Mouse (Mus musculus) kidney, postnatal 36 days (tissue): Measurements from ENCODE around the gene Sbf1.

Experiments
- DNase-seq, 2 experiments: peaks; one replicate each; pipeline ENCODE4 v3.0.0; 2021 to 2022; ENCODE audit warnings: mixed read lengths in 2 of 2

Sbf1 gene

DNA sequence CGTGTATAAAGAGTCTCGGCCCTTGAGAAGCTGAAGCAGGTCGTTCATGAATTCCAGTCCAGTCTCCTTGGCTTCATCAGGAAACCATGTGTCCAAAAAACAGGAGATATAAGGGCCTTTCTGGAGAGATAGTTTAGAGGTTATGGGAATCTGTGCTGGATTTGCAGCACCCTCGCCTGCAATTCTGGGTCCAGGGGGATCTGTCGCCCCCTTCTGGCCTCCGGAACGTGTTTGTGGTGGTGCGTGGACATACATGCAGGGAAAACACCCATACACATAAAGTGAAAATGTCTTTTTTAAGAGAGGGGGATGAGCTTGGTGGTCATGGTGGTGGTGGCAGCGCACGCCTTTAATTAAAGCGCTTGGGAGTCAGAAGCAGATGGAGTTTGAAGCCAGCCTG is 1.0 kb upstream of the Sbf1 start:
- DNase-seq, result peak in 1 of 2 experiments; percentile 60

DNA sequence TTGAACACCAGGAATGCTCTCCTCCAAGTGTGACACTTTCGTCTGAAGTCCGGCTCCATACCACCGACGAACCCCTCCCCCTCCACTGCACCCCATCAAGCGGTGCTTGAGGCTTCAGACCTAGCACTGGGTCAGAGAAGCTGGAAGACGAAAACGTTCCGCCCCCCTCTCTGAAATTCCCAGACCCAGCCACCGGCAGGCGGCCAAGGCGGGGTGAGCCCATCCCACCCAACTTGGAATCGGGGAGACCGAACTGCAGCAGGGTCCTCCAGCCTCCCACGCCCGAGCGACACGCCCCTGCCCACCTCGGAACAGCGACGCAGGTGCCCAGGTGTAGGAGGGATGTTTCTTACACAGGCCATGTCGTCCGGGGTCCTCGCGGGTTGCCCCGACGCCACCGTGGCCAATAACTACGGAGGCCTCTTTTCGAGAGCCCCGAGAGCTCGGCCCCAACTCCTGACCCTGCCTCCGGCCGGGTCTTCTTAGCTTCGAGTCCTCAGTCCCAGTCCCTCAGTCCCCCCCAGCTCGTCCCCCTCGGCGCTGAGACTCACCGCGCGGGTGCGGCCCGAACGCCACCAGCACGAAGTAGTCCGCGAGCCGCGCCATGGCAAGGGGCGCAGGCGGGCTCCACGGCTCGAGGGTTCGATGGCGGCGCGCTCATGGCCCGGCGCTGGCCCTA is 461 bp downstream of the Sbf1 start:
- peak in 1 of 2 experiments; percentile 51 for DNase-seq

DNA sequence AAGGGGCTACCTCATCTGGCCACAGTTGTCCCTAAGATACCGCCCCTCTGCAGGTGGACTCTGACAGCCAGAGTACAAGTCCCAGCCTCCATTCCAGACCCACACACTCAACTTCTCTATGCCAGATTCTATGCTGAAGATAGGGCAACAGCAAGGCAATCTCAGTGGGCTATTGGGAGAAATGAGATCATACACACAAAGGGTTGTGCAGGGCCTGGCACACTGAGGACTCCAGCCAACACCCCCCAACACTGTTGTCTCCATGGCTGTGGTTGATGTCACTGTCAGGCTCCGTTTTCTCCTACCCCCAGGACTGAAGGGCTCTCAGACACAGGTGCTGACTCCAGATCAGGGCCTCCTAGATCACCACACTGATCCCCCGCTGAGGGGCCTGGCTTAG is 1.0 kb downstream of the Sbf1 start:
- DNase-seq, result no peak

- no peak for DNase-seq
These were observed 1.8 kb downstream of the Sbf1 start for GRCm38 (mm10) chr15:89313359-89313758.

DNA sequence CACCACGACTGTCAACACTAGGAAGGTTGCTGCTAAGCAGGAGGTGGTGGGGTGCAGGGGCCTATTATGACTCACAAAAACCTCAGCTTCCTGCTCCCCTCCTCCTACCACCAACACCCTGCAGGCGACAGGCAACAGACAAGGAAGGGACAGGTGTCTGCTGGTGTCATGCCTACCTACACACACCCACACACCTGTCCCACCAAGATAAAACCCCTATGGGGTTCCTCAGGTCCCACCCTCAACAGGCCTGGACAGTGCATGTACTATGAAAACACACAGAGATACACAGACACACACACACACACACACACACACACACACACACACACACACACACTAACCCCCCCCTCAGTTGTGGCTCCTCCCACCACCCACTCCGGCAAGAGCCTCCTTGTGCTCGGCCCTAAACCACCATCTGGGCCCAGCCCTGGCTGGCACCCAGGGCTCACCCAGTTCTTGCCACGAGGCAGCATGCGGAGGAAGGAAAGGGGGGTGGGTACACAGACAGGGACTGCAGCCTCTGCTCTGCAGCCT is 5.1 kb downstream of the Sbf1 start:
- no peak for DNase-seq

- DNase-seq, result no peak
These were observed 6.5 kb downstream of the Sbf1 start for GRCm38 (mm10) chr15:89308406-89309139.

- no peak for DNase-seq
These were observed 7.7 kb downstream of the Sbf1 start for GRCm38 (mm10) chr15:89307461-89307860.

GRCm38 (mm10) chr15:89305966-89306365 is 9.1 kb downstream of the Sbf1 start:
- no peak for DNase-seq

GRCm38 (mm10) chr15:89300600-89300999 is 14.5 kb downstream of the Sbf1 start:
- peak; percentile 47 to 62 for DNase-seq

- DNase-seq, result peak; percentile 71 to 72
These were observed 14.9 kb downstream of the Sbf1 start for GRCm38 (mm10) chr15:89300180-89300579.

- no peak for DNase-seq
These were observed 17.4 kb downstream of the Sbf1 start for GRCm38 (mm10) chr15:89297695-89298094.

DNA sequence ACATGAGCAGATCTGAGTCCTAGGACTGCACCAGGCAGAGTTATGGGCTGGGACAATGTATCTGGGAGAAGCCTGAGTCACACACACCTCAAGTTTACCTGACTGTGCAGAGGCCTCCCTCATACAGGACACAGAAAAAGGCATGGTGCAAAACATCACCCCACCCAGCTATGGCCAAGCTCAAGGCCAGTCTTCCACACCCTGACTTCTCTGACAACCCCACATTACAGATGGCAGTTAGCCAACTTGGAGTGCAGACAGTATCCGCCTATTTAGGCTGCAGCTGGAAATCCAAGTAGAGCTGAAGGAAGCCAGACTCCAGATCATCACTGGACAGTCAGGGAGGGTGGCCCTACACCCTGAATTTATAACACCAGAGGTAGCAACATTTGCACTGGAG is 18.6 kb downstream of the Sbf1 start:
- peak; percentile 26 to 27 for DNase-seq

GRCm38 (mm10) chr15:89295580-89296165 is 19.4 kb downstream of the Sbf1 start:
- no peak for DNase-seq

DNA sequence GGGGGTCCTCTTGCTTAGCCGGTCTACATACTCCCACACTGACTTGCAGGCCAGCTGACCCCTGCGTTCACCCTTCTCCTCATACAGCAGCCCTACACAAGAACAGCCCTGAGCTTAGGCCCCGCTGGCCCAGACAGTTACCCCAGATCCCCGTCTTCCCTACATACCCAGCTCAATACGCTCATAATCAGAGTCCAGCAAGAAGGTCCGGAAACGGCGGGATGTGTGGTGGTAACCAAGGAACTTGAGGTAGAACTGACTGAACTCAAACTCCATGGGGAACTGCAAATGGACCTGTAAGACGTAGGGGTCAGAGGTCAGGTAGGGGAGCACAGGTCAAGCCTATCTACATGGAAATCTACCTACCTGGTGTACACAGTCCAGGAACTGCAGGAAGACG is 21.3 kb downstream of the Sbf1 start:
- no peak for DNase-seq

- no peak for DNase-seq
These were observed 22.3 kb downstream of the Sbf1 start for GRCm38 (mm10) chr15:89292795-89293194.

GRCm38 (mm10) chr15:89291521-89291920 is 23.6 kb downstream of the Sbf1 start:
- DNase-seq, result no peak

DNA sequence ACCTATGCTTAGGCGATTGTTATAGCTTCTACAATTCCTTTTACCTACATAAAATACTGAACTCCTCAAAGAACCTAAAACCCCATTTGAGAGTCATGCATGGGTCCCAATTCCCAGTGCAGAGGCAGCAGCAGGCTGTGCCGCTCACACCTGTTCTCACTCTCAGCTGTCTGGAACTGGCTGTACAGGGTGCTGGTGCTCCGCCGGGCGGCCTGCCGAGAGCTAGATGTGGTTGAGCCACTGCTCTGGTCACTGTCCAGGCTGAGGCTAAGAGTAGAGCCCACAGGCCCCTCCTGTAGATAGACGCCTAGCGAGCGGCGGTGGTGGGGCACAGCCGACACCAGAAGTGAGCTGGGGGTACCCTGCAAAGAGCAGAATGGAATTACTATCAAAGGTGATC is 25.7 kb downstream of the Sbf1 start:
- no peak for DNase-seq

DNA sequence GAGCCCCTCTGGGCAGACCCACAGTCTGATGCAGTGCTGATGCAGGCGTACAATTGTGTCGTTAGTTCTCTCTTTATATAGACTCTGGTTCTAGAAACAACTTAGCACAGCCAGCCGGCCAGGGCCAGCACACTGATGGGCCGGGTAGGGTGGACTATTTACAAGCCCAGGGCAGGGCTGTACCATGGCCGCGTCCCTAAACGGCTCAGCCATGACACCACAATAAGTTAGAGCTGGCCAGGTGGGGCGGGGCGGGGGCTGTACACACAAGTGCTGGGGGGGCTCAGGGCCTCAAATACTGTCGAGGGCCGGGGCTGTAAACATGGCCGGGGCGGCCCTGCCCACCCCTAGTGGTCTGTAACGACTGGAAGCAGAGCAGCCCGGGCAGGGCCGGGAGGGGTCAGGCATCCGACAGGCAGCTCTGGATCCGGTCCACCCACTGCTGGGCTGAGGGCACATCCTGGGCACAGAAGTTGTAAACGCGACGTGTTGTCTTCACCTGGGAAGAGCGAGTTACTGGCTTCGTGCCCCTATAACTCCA is 26.8 kb downstream of the Sbf1 start:
- no peak for DNase-seq

- DNase-seq, result no peak
These were observed 28.5 kb downstream of the Sbf1 start for GRCm38 (mm10) chr15:89286582-89286981.

DNA sequence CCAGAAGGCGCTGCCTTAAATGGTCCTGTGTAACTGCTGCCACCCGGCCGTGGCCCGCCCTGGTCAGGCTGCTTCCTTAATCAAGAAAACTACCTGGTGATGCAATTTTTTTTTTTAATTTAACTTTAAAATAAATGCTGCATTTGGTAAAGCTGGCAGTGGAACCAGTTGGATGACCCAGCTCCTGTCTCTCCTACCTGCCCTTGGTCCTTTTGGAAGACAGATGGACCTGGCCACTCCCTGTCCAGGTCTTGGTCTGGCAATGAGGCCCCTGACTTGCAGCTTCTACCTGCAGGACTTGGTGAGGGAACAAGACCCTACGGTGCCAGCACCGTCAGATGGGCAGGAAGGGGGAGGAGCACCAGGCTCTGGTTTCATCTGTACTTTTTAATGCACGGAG is 29.0 kb downstream of the Sbf1 start:
- DNase-seq, result no peak

GRCm38 (mm10) chr15:89285478-89285877 is 29.6 kb downstream of the Sbf1 start:
- DNase-seq, result no peak

- peak in 1 of 2 experiments; percentile 21 for DNase-seq
These were observed 30.1 kb downstream of the Sbf1 start for GRCm38 (mm10) chr15:89285004-89285403.

- no peak for DNase-seq
These were observed 31.0 kb downstream of the Sbf1 start for GRCm38 (mm10) chr15:89284094-89284493.

DNA sequence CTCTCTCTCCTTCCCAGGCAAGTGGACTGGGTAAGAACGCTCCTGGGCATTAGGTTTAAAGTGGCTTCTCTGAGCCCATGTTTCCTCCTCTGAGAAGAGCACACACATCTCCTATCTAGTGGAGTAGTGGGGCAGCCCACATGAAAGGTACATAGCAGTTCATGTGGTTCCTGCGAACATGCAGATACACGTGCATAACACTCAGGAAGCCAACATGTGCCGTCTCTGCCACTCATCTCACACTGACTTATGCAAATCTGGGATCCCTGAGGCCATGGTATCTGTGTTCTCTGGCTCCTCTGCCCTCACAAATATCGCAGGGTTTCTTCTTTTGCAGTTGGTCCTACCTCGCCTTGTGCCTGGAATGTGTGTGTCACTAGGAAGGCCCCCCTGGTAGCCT is 32.6 kb downstream of the Sbf1 start:
- DNase-seq, result no peak
